Mouse (Mus musculus) megakaryocyte, embryonic 14.5 days (primary cell): ENCODE measurements around the gene Stra8.

Experiments used
- FLI1 ChIP-seq: IDR thresholded peaks from 2 replicates; pipeline ENCODE4 v1.6.1; 2012; ENCODE audit warnings: low read length, inconsistent platforms, mixed read lengths
- GATA1 ChIP-seq: IDR thresholded peaks from 3 replicates; pipeline ENCODE4 v1.6.1; 2012; ENCODE audit warnings: mixed read lengths, low read length, inconsistent platforms, borderline replicate concordance

DNA sequence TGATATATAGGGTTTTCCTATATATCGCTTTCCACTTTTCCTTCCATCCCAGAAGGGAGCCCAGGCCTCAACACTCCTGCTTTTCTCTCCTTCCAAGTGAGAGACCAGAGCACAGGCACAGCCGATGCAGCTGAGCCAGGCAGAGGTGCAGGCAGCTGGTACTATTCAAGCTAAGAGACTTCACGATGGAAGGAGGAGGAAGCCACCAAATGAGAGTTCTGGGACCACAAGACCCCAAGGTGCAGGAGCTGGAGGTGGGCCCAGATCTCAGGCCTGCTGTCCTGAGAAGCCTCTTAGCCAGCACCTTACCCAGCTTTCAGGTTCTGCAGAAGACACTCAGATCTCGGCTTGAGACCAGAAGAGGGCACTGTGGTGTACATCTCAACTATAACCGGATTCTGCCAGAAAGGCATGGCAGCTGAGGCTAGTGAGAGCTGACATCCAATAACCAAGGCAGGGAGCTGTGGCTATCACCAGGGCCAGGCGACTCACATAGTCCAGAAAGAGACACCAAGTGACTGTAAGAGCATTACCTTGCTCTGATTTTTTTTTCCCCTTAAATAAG, 40.0 kb upstream of the Stra8 start:
- TF ChIP-seq GATA1 (no peak), FLI1 (no peak)
